Mouse (Mus musculus): Measurements from ENCODE around the gene Anxa9.
"Not testable (repeated sequence)": the region's sequence is repeated elsewhere in the genome, so short reads cannot be mapped to it uniquely, and the experiment has no call there.

The Anxa9 gene

GRCm38 (mm10) chr3:95307100-95307499 is at the start of gene Anxa9:
Gene Anxa9 (minus strand): TSS chr3:95307176.
- DNase-seq (ENCODE audit: low spot score in 2 of 2), result no peak

- DNase-seq (ENCODE audit: low spot score in 2 of 2), result not testable (repeated sequence)
Measured at GRCm38 (mm10) chr3:95355911-95356544, 49.1 kb upstream of the Anxa9 start.

- no peak for DNase-seq (ENCODE audit: low spot score in 2 of 2)
Measured at GRCm38 (mm10) chr3:95349491-95349890, 42.5 kb upstream of the Anxa9 start.

- DNase-seq (ENCODE audit: low spot score in 2 of 2), result not testable (repeated sequence)
Measured at GRCm38 (mm10) chr3:95348343-95348742, 41.4 kb upstream of the Anxa9 start.

GRCm38 (mm10) chr3:95346454-95346853 is 39.5 kb upstream of the Anxa9 start:
- DNase-seq (ENCODE audit: low spot score in 2 of 2), result no peak

- DNase-seq (ENCODE audit: low spot score in 2 of 2), result not testable (repeated sequence)
Measured at GRCm38 (mm10) chr3:95343356-95344000, 36.5 kb upstream of the Anxa9 start.

- DNase-seq (ENCODE audit: low spot score in 2 of 2), result no peak
Measured at GRCm38 (mm10) chr3:95338251-95338650, 31.3 kb upstream of the Anxa9 start.

- no peak for DNase-seq (ENCODE audit: low spot score in 2 of 2)
Measured at GRCm38 (mm10) chr3:95337345-95337744, 30.4 kb upstream of the Anxa9 start.

- no peak for DNase-seq (ENCODE audit: low spot score in 2 of 2)
Measured at GRCm38 (mm10) chr3:95331528-95331927, 24.6 kb upstream of the Anxa9 start.

GRCm38 (mm10) chr3:95328803-95329404 is 21.9 kb upstream of the Anxa9 start:
- no peak for DNase-seq (ENCODE audit: low spot score in 2 of 2)

- DNase-seq (ENCODE audit: low spot score in 2 of 2), result no peak
Measured at GRCm38 (mm10) chr3:95324454-95325144, 17.6 kb upstream of the Anxa9 start.

- DNase-seq (ENCODE audit: low spot score in 2 of 2), result no peak
Measured at GRCm38 (mm10) chr3:95323429-95323828, 16.5 kb upstream of the Anxa9 start.

GRCm38 (mm10) chr3:95319701-95320625 is 13.0 kb upstream of the Anxa9 start:
- no peak for DNase-seq (ENCODE audit: low spot score in 2 of 2)

- no peak for DNase-seq (ENCODE audit: low spot score in 2 of 2)
Measured at GRCm38 (mm10) chr3:95319110-95319509, 12.1 kb upstream of the Anxa9 start.

GRCm38 (mm10) chr3:95318548-95318947 is 11.6 kb upstream of the Anxa9 start:
- DNase-seq (ENCODE audit: low spot score in 2 of 2), result no peak

GRCm38 (mm10) chr3:95317414-95318080 is 10.6 kb upstream of the Anxa9 start:
- peak; percentile 56 to 83 for DNase-seq (ENCODE audit: low spot score in 2 of 2)

- no peak for DNase-seq (ENCODE audit: low spot score in 2 of 2)
Measured at GRCm38 (mm10) chr3:95315844-95316550, 9.0 kb upstream of the Anxa9 start.

GRCm38 (mm10) chr3:95315094-95315843 is 8.3 kb upstream of the Anxa9 start:
- peak; percentile 95 to 96 for DNase-seq (ENCODE audit: low spot score in 2 of 2)

GRCm38 (mm10) chr3:95314486-95315093 is 7.6 kb upstream of the Anxa9 start, which contains the start of gene Cers2:
Gene Cers2 (plus strand): TSS chr3:95314791.
- DNase-seq (ENCODE audit: low spot score in 2 of 2), result peak in 1 of 2 experiments; percentile 21

Measured in spleen, postnatal 10 days (tissue).